Mouse (Mus musculus): ENCODE data around the gene Bpnt1.

Gene Bpnt1

DNA sequence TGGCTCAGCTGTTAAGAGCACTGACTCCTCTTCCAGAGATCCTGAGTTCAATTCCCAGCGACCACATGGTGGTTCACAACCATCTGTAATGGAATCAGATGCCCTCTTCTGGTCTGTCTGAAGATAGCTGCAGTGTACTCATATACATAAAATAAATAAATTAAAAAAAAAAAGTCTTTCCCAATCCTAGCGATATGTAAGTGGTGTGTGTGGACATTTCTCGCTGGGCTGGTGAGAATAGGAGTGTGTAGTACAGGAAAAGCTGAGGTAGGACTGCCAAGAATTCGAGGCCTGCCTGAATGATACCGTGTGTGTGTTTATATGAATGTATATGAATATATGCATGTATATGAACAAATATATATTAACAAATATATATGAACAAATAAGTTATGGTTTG is 585 bp upstream of the Bpnt1 start:
- no peak for DNase-seq (ENCODE audit: low read depth, low spot score)

DNA sequence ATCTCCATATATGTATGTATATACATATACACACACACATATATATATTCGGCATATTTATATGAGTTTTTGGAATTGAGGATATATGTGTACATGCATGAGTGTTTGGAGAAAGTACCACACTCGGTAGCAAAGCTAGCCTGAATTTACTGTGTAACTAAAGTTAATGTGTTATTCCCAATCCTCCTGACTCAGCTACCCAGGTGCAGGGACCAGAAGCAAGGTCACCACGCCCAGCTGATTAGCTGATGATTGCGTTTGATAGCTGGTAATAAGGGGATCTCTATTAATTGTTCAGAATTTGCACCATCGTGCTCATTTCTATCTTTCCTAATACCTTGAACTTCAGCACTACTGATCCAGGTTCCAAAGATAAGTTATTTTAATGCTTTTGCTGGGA is 1.7 kb downstream of the Bpnt1 start:
- DNase-seq (ENCODE audit: low read depth, low spot score), result no peak

GRCm38 (mm10) chr1:185334136-185334535 is 2.2 kb downstream of the Bpnt1 start:
- DNase-seq (ENCODE audit: low read depth, low spot score), result no peak

DNA sequence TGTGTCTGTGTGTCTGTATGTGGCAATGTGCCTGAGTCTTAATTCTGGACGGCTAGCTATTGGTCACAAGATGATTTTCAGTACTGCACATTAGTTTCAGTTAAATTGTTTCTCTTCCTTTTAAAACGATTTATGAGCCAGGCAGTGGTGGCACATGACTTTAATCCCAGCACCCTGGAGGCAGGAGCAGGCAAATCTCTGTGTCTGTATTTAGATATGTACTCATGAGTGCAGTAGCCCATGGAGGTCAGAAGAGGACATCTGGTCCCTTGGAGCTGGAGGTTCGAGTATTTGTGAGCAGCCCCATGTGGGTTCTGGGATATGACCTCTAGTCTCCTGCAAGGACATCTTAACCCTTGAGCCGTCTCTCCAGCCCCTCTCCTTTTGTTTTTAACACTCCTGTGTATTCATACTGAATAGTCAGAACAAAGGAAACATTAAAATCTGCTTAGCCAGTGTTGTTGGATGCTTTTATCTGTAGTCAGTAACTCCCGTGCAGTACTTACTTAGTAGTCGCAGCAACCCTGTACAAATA is 3.3 kb downstream of the Bpnt1 start:
- no peak for DNase-seq (ENCODE audit: low read depth, low spot score)

DNA sequence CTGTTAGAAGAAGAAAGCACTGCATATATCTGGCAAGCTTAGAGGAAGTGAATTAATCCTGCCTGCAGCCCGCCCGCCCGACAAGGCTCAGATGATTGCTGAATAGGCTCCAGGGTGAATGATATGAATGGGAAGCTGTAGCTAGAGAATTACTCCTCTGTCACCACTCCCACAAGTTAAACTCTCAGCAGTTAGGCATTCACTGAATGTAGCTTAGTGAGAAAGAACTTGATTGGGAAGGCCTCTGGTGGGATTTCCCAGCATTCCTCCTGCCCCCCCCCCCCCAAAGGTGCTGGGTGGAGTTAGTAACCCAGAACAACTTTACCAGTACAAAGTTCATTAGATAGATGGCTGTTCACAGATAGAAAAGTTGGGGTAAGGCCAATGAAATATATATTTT is 4.6 kb downstream of the Bpnt1 start:
- no peak for DNase-seq (ENCODE audit: low read depth, low spot score)

DNA sequence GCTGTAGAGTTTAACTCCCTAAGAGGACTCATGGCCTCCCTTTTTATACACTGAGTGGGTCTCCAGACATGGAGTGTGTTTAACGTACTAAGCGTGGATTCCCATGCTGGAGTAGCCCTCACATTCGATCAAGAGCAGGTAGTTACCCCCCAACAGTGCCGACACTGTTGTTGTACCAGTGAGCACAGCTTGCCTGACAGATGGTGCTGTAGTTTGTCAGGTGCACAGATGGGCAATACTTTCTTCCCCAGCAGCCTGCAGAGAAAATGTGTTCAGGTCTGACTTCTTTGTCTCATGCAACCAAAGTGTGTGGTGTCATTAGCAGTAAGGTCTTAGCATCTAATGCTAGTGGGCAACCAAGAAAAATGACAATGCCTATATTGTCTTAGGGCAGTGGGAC is 10.5 kb downstream of the Bpnt1 start:
- DNase-seq (ENCODE audit: low read depth, low spot score), result no peak

GRCm38 (mm10) chr1:185343422-185343821 is 11.5 kb downstream of the Bpnt1 start:
- DNase-seq (ENCODE audit: low read depth, low spot score), result no peak

DNA sequence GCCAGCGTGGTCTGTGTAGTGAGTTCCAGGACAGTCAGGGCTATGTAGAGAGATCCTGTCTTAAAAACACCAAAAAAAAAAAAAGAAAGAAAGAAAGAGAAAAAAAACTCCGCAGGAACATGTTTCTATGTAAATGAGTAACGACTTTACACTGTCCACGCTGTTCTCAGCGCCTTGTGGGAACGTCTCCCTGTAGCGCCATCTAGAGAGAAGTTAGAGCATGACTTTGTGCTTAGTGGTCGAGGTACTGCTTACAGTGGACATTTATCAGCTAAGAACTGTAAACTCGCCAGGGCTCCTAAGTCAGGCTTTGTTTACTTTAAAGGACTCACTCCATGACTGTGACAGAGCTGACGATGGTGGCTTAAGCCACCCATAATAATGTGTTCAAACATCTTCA is 14.2 kb downstream of the Bpnt1 start:
- DNase-seq (ENCODE audit: low read depth, low spot score), result no peak

DNA sequence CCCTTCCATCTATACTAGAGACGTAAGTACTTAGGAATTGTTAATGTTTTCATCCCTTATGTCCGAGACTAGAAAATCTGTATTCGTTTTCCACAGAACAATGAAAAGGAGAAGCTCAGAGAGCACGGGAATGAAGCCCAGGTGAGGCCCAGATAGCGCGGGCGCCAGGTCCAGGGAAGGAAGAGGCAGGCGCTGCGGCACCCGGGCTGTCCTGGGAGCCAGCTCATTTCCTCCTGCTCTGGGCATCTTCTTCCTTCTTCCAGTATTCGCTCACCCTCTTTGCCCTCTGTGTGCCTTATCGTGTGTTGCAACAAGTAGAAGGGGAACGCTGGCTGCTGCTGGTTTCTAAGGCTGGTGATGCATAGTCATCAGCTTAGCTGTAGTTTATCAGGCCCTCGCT is 17.8 kb downstream of the Bpnt1 start:
- DNase-seq (ENCODE audit: low read depth, low spot score), result no peak

GRCm38 (mm10) chr1:185350611-185351010 is 18.7 kb downstream of the Bpnt1 start:
- DNase-seq (ENCODE audit: low read depth, low spot score), result no peak

- no peak for DNase-seq (ENCODE audit: low read depth, low spot score)
Measured at GRCm38 (mm10) chr1:185352151-185352550, 20.2 kb downstream of the Bpnt1 start.

DNA sequence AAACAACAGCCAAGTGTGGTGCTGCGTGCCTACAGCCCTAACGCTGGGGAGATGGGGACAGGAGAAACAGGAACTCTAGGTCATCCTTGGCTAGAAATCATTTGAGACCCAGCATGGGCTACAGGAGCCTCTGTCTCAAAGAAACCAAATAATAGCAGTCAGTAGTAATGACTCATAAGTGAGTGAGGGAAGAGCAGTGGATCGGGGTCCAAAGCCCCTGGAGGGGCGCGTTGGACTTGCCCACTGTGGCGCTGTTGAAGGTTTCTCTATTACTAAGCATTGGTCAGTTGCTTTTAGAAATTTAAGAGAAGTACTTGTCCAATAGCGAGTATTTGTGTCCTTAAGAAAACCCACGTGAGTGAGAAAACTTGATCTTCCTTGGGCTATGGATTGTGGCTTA is 21.4 kb downstream of the Bpnt1 start:
- DNase-seq (ENCODE audit: low read depth, low spot score), result no peak

DNA sequence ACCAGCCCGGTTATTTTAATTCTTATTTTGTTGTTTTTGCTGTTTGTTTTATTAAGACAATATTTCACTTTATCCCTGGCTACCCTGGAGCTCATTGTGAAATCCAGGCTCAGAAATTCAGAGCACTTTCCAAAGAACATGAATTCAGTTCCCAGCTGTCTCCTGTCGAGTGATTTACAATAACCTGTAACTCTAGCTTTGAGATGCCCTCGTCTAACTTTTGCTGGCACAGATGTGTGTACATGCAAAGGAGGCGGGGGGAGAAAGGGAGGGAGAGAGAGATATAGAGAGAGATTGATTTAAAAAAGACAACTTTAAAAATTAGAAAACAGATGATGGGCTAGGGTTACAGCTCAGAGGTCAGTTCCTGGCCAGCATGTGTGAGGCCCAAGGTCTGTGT is 22.8 kb downstream of the Bpnt1 start:
- DNase-seq (ENCODE audit: low read depth, low spot score), result no peak

DNA sequence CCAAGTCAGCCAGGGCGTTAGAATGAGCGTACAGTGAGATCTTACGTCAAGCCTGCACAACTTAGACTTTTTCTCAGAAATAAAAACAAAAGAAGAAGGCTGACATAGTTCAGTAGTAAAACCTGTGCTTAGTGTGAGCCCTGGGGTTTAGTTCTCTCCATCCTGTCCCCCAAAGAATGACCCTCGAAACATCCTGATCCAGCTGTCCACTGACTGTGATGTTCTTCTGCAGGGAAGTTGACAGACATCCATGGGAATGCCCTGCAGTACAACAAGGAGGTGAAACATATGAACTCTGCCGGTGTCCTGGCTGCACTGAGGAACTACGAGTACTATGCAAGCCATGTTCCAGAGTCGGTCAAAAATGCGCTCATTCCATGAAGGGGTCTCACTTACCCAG is 24.3 kb downstream of the Bpnt1 start:
- DNase-seq (ENCODE audit: low read depth, low spot score), result no peak

GRCm38 (mm10) chr1:185358211-185358610 is 26.3 kb downstream of the Bpnt1 start:
- DNase-seq (ENCODE audit: low read depth, low spot score), result no peak

DNA sequence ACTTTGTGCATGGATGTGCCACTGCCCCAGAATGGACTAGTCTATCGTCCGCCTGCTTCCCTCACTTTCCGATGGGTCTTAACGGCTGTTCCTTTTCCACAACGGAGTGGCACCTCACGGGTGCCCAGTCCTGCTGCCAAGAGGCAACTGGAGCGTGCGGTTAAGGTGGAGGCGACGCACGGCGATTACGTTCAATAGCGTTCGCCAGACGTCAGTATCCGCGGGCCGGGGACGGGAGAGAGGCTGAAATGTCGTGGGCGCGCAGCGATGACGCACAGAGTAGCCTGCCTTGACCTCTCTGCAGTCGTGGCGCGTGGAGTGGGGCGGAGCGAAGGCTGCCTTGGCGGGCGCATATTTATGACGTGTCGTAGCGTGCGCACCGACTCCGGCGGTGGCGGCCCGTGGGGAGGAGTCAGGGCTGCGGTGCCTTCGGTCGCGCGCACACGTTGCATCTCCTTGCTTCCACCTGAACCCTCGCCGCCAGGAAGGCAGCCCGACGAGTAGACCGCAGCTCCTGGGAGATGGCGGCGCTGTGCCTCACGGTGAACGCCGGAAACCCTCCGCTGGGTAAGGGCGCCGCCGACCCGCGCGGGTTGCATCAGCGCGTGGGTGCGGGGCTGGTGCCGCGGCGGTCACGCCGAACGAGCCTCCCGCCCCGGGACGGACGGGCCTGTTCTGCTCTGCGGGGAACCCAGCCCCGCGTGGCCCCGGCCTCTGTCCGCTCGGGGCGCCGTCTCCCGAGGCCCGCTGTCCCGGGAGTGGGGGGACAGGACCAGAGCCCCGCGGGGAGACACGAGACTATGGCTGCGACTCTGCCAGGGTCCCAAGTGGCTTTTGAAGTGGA is 30.9 kb downstream of the Bpnt1 start, which contains the start of gene Eprs:
Gene Eprs, plus strand, starts transcription at position 368 of the 844 bp plus-strand sequence.
- peak; percentile 98 for DNase-seq (ENCODE audit: low read depth, low spot score)

DNA sequence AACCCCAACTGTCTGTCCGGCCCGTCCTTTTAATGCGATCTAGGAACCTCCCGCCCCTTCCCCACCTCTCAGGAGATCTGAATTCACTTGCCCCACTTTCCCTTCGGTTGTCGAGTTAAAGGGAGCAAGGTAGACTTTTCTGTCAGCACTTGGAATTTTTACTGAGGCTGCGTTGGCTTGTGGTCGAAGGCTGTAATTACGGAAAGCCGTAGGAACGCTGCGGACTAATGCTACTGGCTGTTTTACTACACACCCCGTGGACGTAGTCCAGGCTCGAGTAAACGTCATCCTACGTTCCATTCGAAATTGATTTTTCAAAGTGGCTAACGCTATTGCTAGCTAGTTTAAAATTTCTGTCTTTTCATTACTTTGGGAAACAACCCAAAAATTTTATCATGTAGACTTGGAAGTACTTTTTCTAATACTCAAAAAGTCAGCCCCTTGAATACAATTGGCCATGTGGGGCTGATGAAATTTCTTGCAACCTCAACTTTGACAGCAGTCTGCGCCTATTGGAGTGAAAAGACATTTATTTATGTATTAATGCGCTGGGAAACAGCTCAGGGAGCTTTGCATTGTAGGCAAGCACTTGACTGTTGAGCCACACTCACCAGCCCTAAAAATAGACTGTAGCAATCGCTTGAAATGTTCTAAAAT is 31.7 kb downstream of the Bpnt1 start:
- no peak for DNase-seq (ENCODE audit: low read depth, low spot score)

DNA sequence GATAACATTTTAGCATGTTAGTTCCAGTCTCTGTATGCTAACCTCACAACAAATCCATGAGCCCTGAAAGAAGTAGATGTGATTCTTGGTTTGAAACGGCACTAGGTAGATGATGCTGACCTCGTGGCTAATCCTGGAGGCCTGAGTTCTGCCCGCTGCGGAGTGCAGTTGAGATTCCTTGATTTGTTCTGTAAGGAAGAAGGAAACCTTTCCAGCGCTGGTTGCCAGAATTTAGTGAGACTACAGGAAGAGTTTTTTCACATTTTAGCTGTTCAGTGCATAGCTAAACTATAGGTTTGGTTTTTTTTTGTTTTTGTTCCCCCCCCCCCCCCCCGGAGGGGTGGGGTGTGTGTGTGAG is 32.2 kb downstream of the Bpnt1 start:
- no peak for DNase-seq (ENCODE audit: low read depth, low spot score)

DNA sequence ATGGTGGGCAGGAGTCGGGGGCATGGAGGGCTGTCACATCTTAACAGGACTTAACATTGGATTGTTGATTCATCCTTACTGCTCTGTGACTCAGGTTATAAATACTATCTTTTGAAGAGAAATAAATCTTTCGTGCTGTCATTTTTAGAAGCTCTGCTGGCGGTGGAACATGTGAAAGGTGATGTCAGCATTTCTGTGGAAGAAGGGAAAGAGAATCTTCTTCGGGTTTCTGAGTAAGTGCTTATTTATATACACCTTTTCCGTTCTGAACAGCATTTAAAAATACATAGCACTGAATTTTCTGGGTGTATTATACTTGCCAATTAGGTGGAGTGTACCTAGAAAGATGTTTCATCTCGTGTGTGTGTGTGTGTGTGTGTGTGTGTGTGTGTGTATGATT is 35.4 kb downstream of the Bpnt1 start:
- no peak for DNase-seq (ENCODE audit: low read depth, low spot score)

- DNase-seq (ENCODE audit: low read depth, low spot score), result no peak
Measured at GRCm38 (mm10) chr1:185369979-185370378, 38.0 kb downstream of the Bpnt1 start.

GRCm38 (mm10) chr1:185376390-185376789 is 44.4 kb downstream of the Bpnt1 start:
- DNase-seq (ENCODE audit: low read depth, low spot score), result no peak

DNA sequence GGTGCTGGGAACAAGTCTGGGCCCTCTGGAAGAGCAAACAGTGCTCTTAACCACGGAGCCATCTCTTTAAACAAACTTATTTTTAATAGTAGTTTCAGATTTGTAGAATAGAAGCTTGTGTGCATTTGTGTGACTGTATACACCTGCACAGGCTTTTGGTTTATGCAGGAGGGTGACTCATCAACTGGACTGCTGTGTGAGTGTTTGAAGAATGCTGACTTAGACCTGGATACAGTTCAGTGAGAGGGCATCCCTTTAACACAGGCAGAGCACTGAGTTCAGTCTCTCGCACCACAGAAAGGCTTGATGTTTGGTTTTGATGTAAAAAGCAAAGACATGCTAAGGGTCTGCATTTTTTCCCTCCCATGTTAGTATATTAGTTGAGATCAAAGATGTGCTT is 45.5 kb downstream of the Bpnt1 start:
- no peak for DNase-seq (ENCODE audit: low read depth, low spot score)

DNA sequence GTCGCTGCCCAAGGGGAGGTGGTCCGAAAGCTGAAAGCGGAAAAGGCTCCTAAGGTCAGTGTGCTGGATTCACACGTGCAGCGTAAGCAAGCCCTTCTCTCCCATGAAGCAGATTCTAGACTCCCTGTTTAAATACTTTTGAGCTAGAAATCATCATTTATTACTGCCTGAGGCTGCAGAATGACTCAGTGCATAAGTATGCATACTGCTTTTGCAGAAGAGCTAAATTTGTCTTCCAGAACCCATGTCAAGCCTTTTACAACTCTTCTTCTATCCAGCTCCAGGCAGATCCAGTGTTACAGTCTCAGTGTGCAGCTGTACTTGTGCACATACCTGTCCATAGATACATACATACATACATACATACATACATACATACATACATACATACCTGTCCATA is 69.7 kb downstream of the Bpnt1 start:
- no peak for DNase-seq (ENCODE audit: low read depth, low spot score)
